ENCODE assay signal across 8 mouse cellular contexts in the genomic region with DNA sequence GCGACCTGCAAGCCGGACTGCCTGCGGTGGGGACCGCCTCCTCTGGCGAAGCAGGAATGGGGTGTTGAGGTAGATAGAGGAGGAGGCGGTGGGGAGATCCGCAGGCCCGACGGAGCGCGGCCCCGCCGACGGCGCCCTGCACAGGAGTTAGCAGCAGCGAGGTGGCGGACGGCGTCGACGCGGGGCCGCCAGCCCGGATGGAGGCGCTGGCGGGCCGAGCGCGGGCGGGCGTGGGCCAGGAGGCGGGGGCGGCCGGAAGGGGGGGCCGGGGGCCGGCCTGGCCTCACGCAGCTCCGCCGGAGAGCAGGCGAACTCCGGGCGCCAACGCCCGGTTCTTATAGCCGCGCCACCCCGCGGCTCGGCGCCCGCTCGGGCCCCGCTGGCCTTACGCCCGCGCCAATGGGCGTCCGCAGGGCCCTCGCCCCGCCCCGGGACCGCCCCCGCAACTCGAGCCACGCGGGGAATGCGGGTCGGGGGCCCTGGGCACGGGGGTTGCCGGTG. TPM values are rescaled to one million over a fixed set of nuclear protein-coding genes. Genes with fewer than 3 reads are reported as not detected.
DNase-seq lines count a peak whose midpoint lies in the region; ATAC-seq and TF ChIP-seq lines count a peak whose summit lies in the region.

No protein-coding gene starts in this region.

- ATAC-seq in forebrain, postnatal 0 days = peak; percentile 17; the same call in 1 of the 2 replicates
- peak; percentile 70 for ATAC-seq in limb, embryonic 11.5 days (ENCODE audit: insufficient number of reproducible peaks, low FRiP score, low TSS enrichment, low read depth)
- no peak for ATAC-seq in midbrain, embryonic 16.5 days

- TF ChIP-seq CTCF in ES-Bruce4 (IDR thresholded peaks at IDR 0.05; ENCODE audit: low read depth, low read length) = no peak
- no peak for TF ChIP-seq CTCF in forebrain, postnatal 0 days (IDR thresholded peaks at IDR 0.05; ENCODE audit: low read depth)

- H3K4me1 ChIP-seq in ES-Bruce4 (ENCODE audit: control insufficient read depth, insufficient read depth, low read length) = no peaks in the 10 kb centered on the region
- no peaks in the 10 kb centered on the region for H3K4me1 ChIP-seq in forebrain, postnatal 0 days (ENCODE audit: insufficient read depth)
- peaks cover 19% of the 10 kb centered on the region for H3K4me1 ChIP-seq in limb, embryonic 11.5 days (ENCODE audit: control insufficient read depth, insufficient read depth, low read length)
- peaks cover 18% of the 10 kb centered on the region for H3K4me1 ChIP-seq in midbrain, embryonic 16.5 days (ENCODE audit: control insufficient read depth, insufficient read depth, low read length)

- H3K4me3 ChIP-seq in ES-Bruce4 (ENCODE audit: low read depth, low read length) = peak overlapping the region; percentile 73
- H3K4me3 ChIP-seq in forebrain, postnatal 0 days (ENCODE audit: low read depth, low read length) = peak overlapping the region; percentile 33
- peak overlapping the region; percentile 73 for H3K4me3 ChIP-seq in limb, embryonic 11.5 days (ENCODE audit: low read depth, low read length)
- peak overlapping the region; percentile 30 for H3K4me3 ChIP-seq in midbrain, embryonic 16.5 days (ENCODE audit: low read depth, low read length)

- no peaks in the 10 kb centered on the region for H3K36me3 ChIP-seq in ES-Bruce4 (ENCODE audit: control insufficient read depth, insufficient read depth, low read length, poor library complexity, severe bottlenecking)
- H3K36me3 ChIP-seq in forebrain, postnatal 0 days (ENCODE audit: insufficient read depth) = no peaks in the 10 kb centered on the region
- H3K36me3 ChIP-seq in limb, embryonic 11.5 days (ENCODE audit: control insufficient read depth, insufficient read depth, low read length) = peaks cover 3% of the 10 kb centered on the region; the same call in 1 of the 2 replicates
- H3K36me3 ChIP-seq in midbrain, embryonic 16.5 days (ENCODE audit: control insufficient read depth, insufficient read depth, low read length) = no peaks in the 10 kb centered on the region

- no peak for TF ChIP-seq EP300 in ES-Bruce4 (IDR thresholded peaks at IDR 0.05; ENCODE audit: insufficient read depth, low read depth, low read length)

- no peak overlapping the region for H3K27ac ChIP-seq in ES-Bruce4 (ENCODE audit: insufficient read depth, low read length)
- no peak overlapping the region for H3K27ac ChIP-seq in forebrain, postnatal 0 days (ENCODE audit: low read depth, low read length)
- peak overlapping the region; percentile 98 for H3K27ac ChIP-seq in limb, embryonic 11.5 days (replicated peaks; ENCODE audit: low read depth, low read length)
- H3K27ac ChIP-seq in midbrain, embryonic 16.5 days (ENCODE audit: low read length) = no peak overlapping the region

- no peaks in the 10 kb centered on the region for H3K9me3 ChIP-seq in ES-Bruce4 (replicated peaks; ENCODE audit: control insufficient read depth, insufficient read depth, low read length, poor library complexity, severe bottlenecking)
- no peaks in the 10 kb centered on the region for H3K9me3 ChIP-seq in forebrain, postnatal 0 days (ENCODE audit: low read length)
- H3K9me3 ChIP-seq in limb, embryonic 11.5 days (ENCODE audit: control insufficient read depth, low read length) = no peaks in the 10 kb centered on the region
- H3K9me3 ChIP-seq in midbrain, embryonic 16.5 days (replicated peaks; ENCODE audit: control insufficient read depth, low read length, poor library complexity, severe bottlenecking) = no peaks in the 10 kb centered on the region

- no peak for TF ChIP-seq POLR2A in ES-Bruce4 (IDR thresholded peaks at IDR 0.05; ENCODE audit: insufficient read depth, low read length)

- H3K9ac ChIP-seq in ES-Bruce4 (ENCODE audit: low read depth, poor library complexity, severe bottlenecking) = peak overlapping the region; percentile 53
- no peak overlapping the region; the same call in 1 of the 2 replicates for H3K9ac ChIP-seq in forebrain, postnatal 0 days
- peak overlapping the region; percentile 99 for H3K9ac ChIP-seq in limb, embryonic 11.5 days (ENCODE audit: low read length)
- H3K9ac ChIP-seq in midbrain, embryonic 16.5 days (ENCODE audit: low read depth, low read length) = no peak overlapping the region

- DNase-seq in adrenal gland, adult (ENCODE audit: inconsistent age in 2 of 2, low spot score in 1 of 2) = peak; percentile 25 to 51
- no peak for DNase-seq in adrenal gland, postnatal 4 days (ENCODE audit: low spot score in 2 of 2)
- DNase-seq in forebrain, postnatal 0 days = no peak
- peak; percentile 72 for DNase-seq in limb, embryonic 11.5 days (ENCODE audit: low spot score)
- no peak for DNase-seq in frontal cortex, postnatal 10 days (ENCODE audit: low spot score in 2 of 2)
- no peak for DNase-seq in right cerebral cortex, adult 18-20 months

- WGBS in forebrain, postnatal 0 days = under 1% methylated on average over 45 of the region's 70 CpGs
- WGBS in limb, embryonic 11.5 days = under 1% methylated on average over 39 of the region's 70 CpGs
- WGBS in midbrain, embryonic 16.5 days = under 1% methylated on average over 44 of the region's 70 CpGs

- H3K27me3 ChIP-seq in ES-Bruce4 (ENCODE audit: control insufficient read depth, insufficient read depth, low read length, poor library complexity, severe bottlenecking) = peaks cover 48% of the 10 kb centered on the region
- peaks cover 91% of the 10 kb centered on the region for H3K27me3 ChIP-seq in forebrain, postnatal 0 days (ENCODE audit: insufficient read depth, low read length)
- H3K27me3 ChIP-seq in limb, embryonic 11.5 days (ENCODE audit: control insufficient read depth, insufficient read depth, low read length) = peaks cover 68% of the 10 kb centered on the region
- peaks cover 75% of the 10 kb centered on the region for H3K27me3 ChIP-seq in midbrain, embryonic 16.5 days (ENCODE audit: control insufficient read depth, insufficient read depth, low read depth, low read length)

- peak overlapping the region; percentile 40 for H3K4me2 ChIP-seq in forebrain, postnatal 0 days (ENCODE audit: low read depth)
- H3K4me2 ChIP-seq in limb, embryonic 11.5 days (ENCODE audit: low read depth, severe bottlenecking) = peak overlapping the region; percentile 57
- peak overlapping the region; percentile 49 for H3K4me2 ChIP-seq in midbrain, embryonic 16.5 days (ENCODE audit: low read length)

RNA-seq across cellular contexts. Expression of gene Igf2, which starts 7.4 kb away (rescaled TPM):
- total RNA-seq in adrenal gland, postnatal 4 days (2021) = 1,000 to 10,000 TPM in 1 of 2 experiments, 100 to 1,000 TPM in 1; 616 to 1,339 TPM
- 272 and 297 TPM in 2 replicates for polyA plus RNA-seq in ES-Bruce4 (2011; ENCODE audit: insufficient read depth, insufficient read length, low read depth, missing spikeins)
- total RNA-seq in forebrain, postnatal 0 days (2014; rRNA removed) = 152 and 288 TPM in 2 replicates
- polyA plus RNA-seq in forebrain, postnatal 0 days (2015; fragmentation: Nextera tagmentation; extraction: Ambion mirVana) = 149 and 152 TPM in 2 replicates
- 852 and 881 TPM in 2 replicates for polyA plus RNA-seq in limb, embryonic 11.5 days (2014; fragmentation: Nextera tagmentation; extraction: Ambion mirVana)
- polyA plus RNA-seq in midbrain, embryonic 16.5 days (2015; fragmentation: Nextera tagmentation; extraction: Ambion mirVana) = 88.2 and 90.7 TPM in 2 replicates

RNA-seq across cellular contexts. Expression of gene Gm49394, which starts 10.5 kb away (rescaled TPM):
- total RNA-seq in adrenal gland, postnatal 4 days (2021) = under 1 TPM in 1 of 2 experiments, not detected in 1; 0.11 TPM
- polyA plus RNA-seq in ES-Bruce4 (2011; ENCODE audit: insufficient read depth, insufficient read length, low read depth, missing spikeins) = 0.34 and 0.37 TPM in 2 replicates
- 0.08 TPM in 1 of 2 replicates, not detected in the other for total RNA-seq in forebrain, postnatal 0 days (2014; rRNA removed)
- 0.06 TPM in 1 of 2 replicates, not detected in the other for polyA plus RNA-seq in forebrain, postnatal 0 days (2015; fragmentation: Nextera tagmentation; extraction: Ambion mirVana)
- polyA plus RNA-seq in limb, embryonic 11.5 days (2014; fragmentation: Nextera tagmentation; extraction: Ambion mirVana) = 0.10 TPM in 1 of 2 replicates, not detected in the other
- not detected in 2 replicates for polyA plus RNA-seq in midbrain, embryonic 16.5 days (2015; fragmentation: Nextera tagmentation; extraction: Ambion mirVana)

Comparison
In these comparisons a context has a peak if more than half of its experiments do, and no peak if none do; other contexts are left out.
1. DNase-seq: peak in adrenal gland, adult (2 of 2) and limb, embryonic 11.5 days (single experiment); none in adrenal gland, postnatal 4 days (0 of 2), forebrain, postnatal 0 days (single experiment), frontal cortex, postnatal 10 days (0 of 2) and right cerebral cortex, adult 18-20 months (single experiment).
2. H3K9ac ChIP-seq: peak in ES-Bruce4 (single experiment) and limb, embryonic 11.5 days (single experiment); none in forebrain, postnatal 0 days (single experiment) and midbrain, embryonic 16.5 days (single experiment).
3. Peak in every context shown above with its lines, with median percentiles within 50 percentile points of each other: H3K4me3 ChIP-seq and H3K4me2 ChIP-seq.